Mouse (Mus musculus): Measurements from ENCODE around the gene Sppl2b. TPM values are rescaled to one million over a fixed set of nuclear protein-coding genes. Genes with fewer than 3 reads are reported as not detected.
A peak's percentile ranks its signal among the peaks of the same experiment; 100 is the strongest.

Sppl2b gene
- total RNA-seq, 2 experiments from 2014 or later, result 45.6 to 53.7 TPM

- no peak for DNase-seq (ENCODE audit: low spot score in 2 of 2)
Observed at GRCm38 (mm10) chr10:80845055-80845693, 9.9 kb upstream of the Sppl2b start.

GRCm38 (mm10) chr10:80845732-80846131, 9.3 kb upstream of the Sppl2b start:
- DNase-seq (ENCODE audit: low spot score in 2 of 2), result peak; percentile 56 to 75

- DNase-seq (ENCODE audit: low spot score in 2 of 2), result no peak
Observed at GRCm38 (mm10) chr10:80848571-80848970, 6.5 kb upstream of the Sppl2b start.

- no peak for DNase-seq (ENCODE audit: low spot score in 2 of 2)
Observed at GRCm38 (mm10) chr10:80855749-80856073, 636 bp downstream of the Sppl2b start.

- no peak for DNase-seq (ENCODE audit: low spot score in 2 of 2)
Observed at GRCm38 (mm10) chr10:80856267-80856666, 1.2 kb downstream of the Sppl2b start.

GRCm38 (mm10) chr10:80856908-80857307, 1.8 kb downstream of the Sppl2b start:
- no peak for DNase-seq (ENCODE audit: low spot score in 2 of 2)

- DNase-seq (ENCODE audit: low spot score in 2 of 2), result no peak
Observed at GRCm38 (mm10) chr10:80857386-80857785, 2.3 kb downstream of the Sppl2b start.

GRCm38 (mm10) chr10:80857848-80858247, 2.8 kb downstream of the Sppl2b start:
- no peak for DNase-seq (ENCODE audit: low spot score in 2 of 2)

- DNase-seq (ENCODE audit: low spot score in 2 of 2), result no peak
Observed at GRCm38 (mm10) chr10:80858350-80858935, 3.4 kb downstream of the Sppl2b start.

GRCm38 (mm10) chr10:80862305-80862704, 7.2 kb downstream of the Sppl2b start:
- DNase-seq (ENCODE audit: low spot score in 2 of 2), result no peak

GRCm38 (mm10) chr10:80864446-80864845, 9.4 kb downstream of the Sppl2b start:
- DNase-seq (ENCODE audit: low spot score in 2 of 2), result no peak

GRCm38 (mm10) chr10:80870993-80871392, 15.9 kb downstream of the Sppl2b start:
- no peak for DNase-seq (ENCODE audit: low spot score in 2 of 2)

- no peak for DNase-seq (ENCODE audit: low spot score in 2 of 2)
Observed at GRCm38 (mm10) chr10:80871581-80871980, 16.5 kb downstream of the Sppl2b start, which contains the start of gene Tmprss9. TSS of gene Tmprss9 (plus strand) at chr10:80871848.

GRCm38 (mm10) chr10:80874035-80874434, 19.0 kb downstream of the Sppl2b start:
- DNase-seq (ENCODE audit: low spot score in 2 of 2), result no peak

GRCm38 (mm10) chr10:80876028-80876427, 21.0 kb downstream of the Sppl2b start:
- DNase-seq (ENCODE audit: low spot score in 2 of 2), result peak; percentile 63 to 66

GRCm38 (mm10) chr10:80876594-80876993, 21.5 kb downstream of the Sppl2b start:
- no peak for DNase-seq (ENCODE audit: low spot score in 2 of 2)

- DNase-seq (ENCODE audit: low spot score in 2 of 2), result peak; percentile 50 to 74
Observed at GRCm38 (mm10) chr10:80880131-80880641, 25.1 kb downstream of the Sppl2b start.

- DNase-seq (ENCODE audit: low spot score in 2 of 2), result no peak
Observed at GRCm38 (mm10) chr10:80880901-80881300, 25.8 kb downstream of the Sppl2b start.

GRCm38 (mm10) chr10:80881301-80881700, 26.2 kb downstream of the Sppl2b start:
- DNase-seq (ENCODE audit: low spot score in 2 of 2), result peak; percentile 53 to 59

- no peak for DNase-seq (ENCODE audit: low spot score in 2 of 2)
Observed at GRCm38 (mm10) chr10:80887181-80887580, 32.1 kb downstream of the Sppl2b start.

- DNase-seq (ENCODE audit: low spot score in 2 of 2), result no peak
Observed at GRCm38 (mm10) chr10:80895100-80895499, 40.0 kb downstream of the Sppl2b start.

- no peak for DNase-seq (ENCODE audit: low spot score in 2 of 2)
Observed at GRCm38 (mm10) chr10:80895697-80896096, 40.6 kb downstream of the Sppl2b start.
